Mouse (Mus musculus) liver, postnatal 0 days (tissue): Measurements from ENCODE around the gene Ulbp1. TPM values are rescaled to one million over a fixed set of nuclear protein-coding genes. Genes with fewer than 3 reads are reported as not detected.
"Not testable (repeated sequence)": the region's sequence is repeated elsewhere in the genome, so short reads cannot be mapped to it uniquely, and the experiment has no call there.

Experiments used
- ATAC-seq: fragments of 200-750 bp; cut with Nextera tagmentation; 2 replicates; pipeline ENCODE4 v1.8.0; 2017; ENCODE audit warnings: mild to moderate bottlenecking, moderate library complexity
- DNase-seq: peaks from one replicate; pipeline ENCODE4 v3.0.0-alpha.2; 2016
- H3K27ac ChIP-seq: fragments of 300-500 bp; sonication (generic); 2 replicates; pipeline ENCODE4 v1.5.1; 2014; ENCODE audit warnings: antibody characterized with exemption, moderate library complexity, mild to moderate bottlenecking, low read depth
- H3K27me3 ChIP-seq: fragments of 300-500 bp; sonication (generic); 2 replicates; pipeline ENCODE4 v1.6.1; 2014; ENCODE audit warnings: low read length, control low read depth, mixed read lengths; ENCODE audit not compliant: insufficient read depth
- H3K36me3 ChIP-seq: fragments of 300-500 bp; sonication (generic); replicated peaks from 2 replicates; pipeline ENCODE4 v1.6.1; 2014; ENCODE audit warnings: mild to moderate bottlenecking, control low read depth, low read length, moderate library complexity, mixed read lengths; ENCODE audit not compliant: insufficient read depth
- H3K4me1 ChIP-seq: fragments of 300-500 bp; sonication (generic); 2 replicates; pipeline ENCODE4 v1.6.1; 2014; ENCODE audit warnings: antibody characterized with exemption, mild to moderate bottlenecking, control low read depth; ENCODE audit not compliant: insufficient read depth
- H3K4me2 ChIP-seq: fragments of 300-500 bp; sonication (generic); 2 replicates; pipeline ENCODE4 v1.6.1; 2014; ENCODE audit warnings: low read depth, mild to moderate bottlenecking, low read length, moderate library complexity, mixed read lengths
- H3K4me3 ChIP-seq: fragments of 300-500 bp; sonication (generic); 2 replicates; pipeline ENCODE4 v1.5.1; 2014; ENCODE audit warnings: low read depth, low read length
- H3K9ac ChIP-seq: fragments of 300-500 bp; sonication (generic); replicated peaks from 2 replicates; pipeline ENCODE4 v1.6.1; 2014; ENCODE audit warnings: mild to moderate bottlenecking, moderate library complexity
- H3K9me3 ChIP-seq: fragments of 300-500 bp; sonication (generic); 2 replicates; pipeline ENCODE4 v1.6.1; 2016; ENCODE audit warnings: mild to moderate bottlenecking, control low read depth, low read length, mixed read lengths
- CTCF ChIP-seq: sonication (generic); IDR thresholded peaks from 2 replicates; pipeline ENCODE4 v1.5.1; 2016; ENCODE audit warnings: antibody characterized with exemption, low read depth
- EP300 ChIP-seq: IDR thresholded peaks from 2 replicates; pipeline ENCODE4 v1.6.1; 2016; ENCODE audit warnings: antibody characterized with exemption, low read depth, mild to moderate bottlenecking
- WGBS: fragments of 180-500 bp; shearing (Covaris S2); extraction: QIAGEN DNeasy Blood & Tissue Kit; methylation state at CpG from one replicate; pipeline ENCODE4 v1.1.7; 2014; ENCODE audit not compliant: insufficient replicate concordance; 5-methylcytosine and 5-hydroxymethylcytosine counted together
- polyA plus RNA-seq: library from polyadenylated mRNA; unstranded; fragments of >200 nt; fragmentation: Nextera tagmentation; extraction: Ambion mirVana; gene quantifications from 2 replicates; pipeline ENCODE4 v1.2.1, GENCODE M21; 2015

Gene Ulbp1
- polyA plus RNA-seq, 1 experiment from 2014 or later: 1.2 TPM

DNA sequence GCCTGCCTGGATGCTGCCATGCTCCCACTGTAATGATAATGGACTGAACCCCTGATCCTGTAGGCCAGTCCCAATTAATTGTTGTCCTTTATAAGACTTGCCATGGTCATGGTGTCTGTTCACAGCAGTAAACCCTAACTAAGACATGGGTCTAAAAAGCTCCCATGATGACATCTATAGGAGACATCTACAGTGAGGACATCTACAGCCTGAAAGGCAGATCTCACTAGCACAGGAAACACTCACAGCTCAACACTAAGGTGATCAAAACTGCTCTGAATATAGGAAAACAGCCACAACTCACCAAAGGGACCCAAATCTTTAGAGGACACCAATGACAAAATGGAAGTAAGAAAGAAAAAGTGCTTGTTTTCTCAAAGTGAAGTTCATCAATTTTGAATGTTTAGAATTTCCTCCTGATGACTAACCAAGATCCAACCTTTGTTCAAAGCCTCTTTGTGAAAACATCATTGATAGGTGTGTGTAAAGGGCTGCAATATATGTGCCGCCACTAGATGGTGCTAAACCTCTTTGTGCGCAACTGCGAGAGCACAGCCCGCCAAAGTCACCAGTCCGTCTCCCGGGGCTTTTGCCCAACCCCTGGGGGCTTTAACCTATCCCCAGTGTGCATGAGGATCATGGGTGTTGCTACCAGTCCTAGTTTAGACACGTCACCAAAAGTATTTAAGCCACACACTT, 3.6 kb downstream of the Ulbp1 start:
- H3K36me3 ChIP-seq, H3K27ac ChIP-seq, ATAC-seq, H3K4me1 ChIP-seq, H3K9ac ChIP-seq, H3K27me3 ChIP-seq, DNase-seq, H3K9me3 ChIP-seq: not testable (repeated sequence)
- peak overlapping the region; percentile 60; the same call in 1 of the 2 replicates for H3K4me2 ChIP-seq
- peak overlapping the region; percentile 29 for H3K4me3 ChIP-seq
- peak; percentile 73 for TF ChIP-seq CTCF
- WGBS: 2% methylated on average over 7 of the region's 7 CpGs

DNA sequence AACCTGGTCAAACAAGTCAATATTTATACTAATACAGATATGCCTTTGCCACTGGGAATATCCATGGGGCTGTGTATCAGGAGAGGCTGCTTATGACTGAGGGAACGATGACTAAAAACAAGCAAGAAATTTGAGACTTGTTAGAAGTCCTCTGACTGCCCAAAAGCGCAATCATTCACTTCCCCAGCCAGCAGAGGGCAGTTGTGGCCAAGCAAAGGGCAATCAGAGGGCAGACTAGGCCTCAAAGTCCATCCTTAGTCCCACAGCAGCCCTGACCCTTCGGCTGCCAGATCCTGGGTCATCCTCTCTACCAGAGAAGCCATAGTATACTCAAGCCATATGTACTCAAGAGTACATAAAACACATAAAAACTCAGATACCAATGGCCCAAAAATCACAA, 11.4 kb downstream of the Ulbp1 start:
- H3K27ac ChIP-seq: no peak overlapping the region
- H3K4me2 ChIP-seq: no peak overlapping the region
- no peak overlapping the region for H3K9ac ChIP-seq
- no peaks in the 10 kb centered on the region for H3K4me1 ChIP-seq
- H3K27me3 ChIP-seq: no peaks in the 10 kb centered on the region
- 56% methylated on average over 3 of the region's 3 CpGs for WGBS
- TF ChIP-seq CTCF (peak; percentile 35), EP300 (no peak)
- no peak overlapping the region for H3K4me3 ChIP-seq
- DNase-seq (peak; percentile 18), ATAC-seq (no peak)
- no peaks in the 10 kb centered on the region for H3K9me3 ChIP-seq
- H3K36me3 ChIP-seq: no peaks in the 10 kb centered on the region

DNA sequence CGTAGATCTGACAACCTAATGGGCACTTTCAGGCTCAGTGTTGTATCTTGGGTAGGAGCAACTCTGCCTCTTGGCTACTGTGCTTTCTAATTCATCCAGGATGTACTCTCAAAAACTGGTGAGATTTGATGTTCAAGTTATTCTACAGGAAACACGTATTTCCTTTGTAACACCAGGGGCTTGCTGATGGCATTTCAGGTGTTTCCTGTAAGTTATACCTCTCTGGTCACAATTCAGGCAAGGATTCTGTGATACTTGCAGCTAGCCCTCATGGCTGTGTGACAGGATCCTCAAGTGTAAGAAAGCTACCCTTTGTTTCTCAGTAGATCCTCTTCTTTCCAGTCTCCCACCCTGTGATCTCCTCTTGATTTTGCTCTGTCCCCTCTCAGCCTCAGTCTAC, 34.5 kb downstream of the Ulbp1 start:
- H3K27ac ChIP-seq: no peak overlapping the region
- TF ChIP-seq EP300 (no peak), CTCF (no peak)
- no peak overlapping the region for H3K4me2 ChIP-seq
- no peak overlapping the region for H3K4me3 ChIP-seq
- ATAC-seq (no peak), DNase-seq (no peak)
- H3K36me3 ChIP-seq: no peaks in the 10 kb centered on the region
- no peaks in the 10 kb centered on the region for H3K9me3 ChIP-seq
- H3K27me3 ChIP-seq: no peaks in the 10 kb centered on the region
- WGBS: 59% methylated on average over 2 of the region's 2 CpGs
- no peak overlapping the region for H3K9ac ChIP-seq
- no peaks in the 10 kb centered on the region for H3K4me1 ChIP-seq

DNA sequence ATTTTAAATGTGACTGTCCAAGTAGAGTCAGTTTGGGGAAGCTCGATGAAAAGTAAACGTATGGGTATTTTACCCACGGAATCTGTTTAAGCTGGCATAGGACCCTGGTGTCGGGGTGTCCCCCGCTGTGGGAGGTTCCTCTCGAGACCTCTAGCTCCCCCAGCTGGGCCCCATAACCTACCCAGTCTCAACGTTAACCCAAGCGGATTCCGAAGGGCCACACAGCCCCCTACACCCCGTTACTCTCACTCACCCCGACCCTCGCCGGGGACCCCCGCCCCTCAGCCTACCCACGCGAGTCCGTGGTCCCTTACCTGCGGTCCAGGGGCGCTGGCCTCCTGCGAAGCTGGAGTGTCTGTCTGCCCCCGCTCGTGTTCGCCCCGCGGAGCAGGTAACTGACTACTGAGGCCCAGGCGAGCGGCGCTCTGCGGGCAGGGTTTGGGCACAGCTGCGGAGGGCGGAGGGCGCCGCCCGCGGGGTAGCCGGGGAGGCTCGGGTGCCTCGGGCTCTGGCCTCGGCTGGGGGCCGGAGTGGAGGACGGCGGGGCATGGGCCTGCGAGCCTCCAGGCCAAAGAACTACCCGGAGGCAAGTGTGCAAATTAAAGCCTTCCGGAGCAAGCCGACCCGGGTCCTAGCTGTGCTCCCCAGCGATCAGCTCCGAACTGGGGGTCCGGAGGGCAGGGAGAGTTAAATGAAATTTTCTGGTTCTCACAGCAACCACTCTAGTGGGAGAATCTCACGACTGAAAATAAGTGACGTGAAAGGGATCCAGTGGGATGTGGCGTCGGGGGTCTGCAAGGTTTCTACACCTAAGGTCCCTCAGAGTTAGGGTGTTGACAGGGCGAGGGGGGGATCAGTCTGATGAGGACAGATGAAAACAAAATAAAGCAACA, 80.0 kb downstream of the Ulbp1 start:
- Histone ChIP-seq H3K4me1 (peaks cover 8% of the 10 kb centered on the region; the same call in 1 of the 2 replicates), H3K4me2 (peak overlapping the region; percentile 90), H3K9me3 (no peaks in the 10 kb centered on the region), H3K4me3 (peak overlapping the region; percentile 31), H3K27ac (no peak overlapping the region), H3K36me3 (no peaks in the 10 kb centered on the region), H3K27me3 (peaks cover 38% of the 10 kb centered on the region), H3K9ac (no peak overlapping the region)
- no peak for DNase-seq
- WGBS: 10% methylated on average over 55 of the region's 55 CpGs
- TF ChIP-seq EP300 (no peak), CTCF (no peak)
- ATAC-seq: no peak

DNA sequence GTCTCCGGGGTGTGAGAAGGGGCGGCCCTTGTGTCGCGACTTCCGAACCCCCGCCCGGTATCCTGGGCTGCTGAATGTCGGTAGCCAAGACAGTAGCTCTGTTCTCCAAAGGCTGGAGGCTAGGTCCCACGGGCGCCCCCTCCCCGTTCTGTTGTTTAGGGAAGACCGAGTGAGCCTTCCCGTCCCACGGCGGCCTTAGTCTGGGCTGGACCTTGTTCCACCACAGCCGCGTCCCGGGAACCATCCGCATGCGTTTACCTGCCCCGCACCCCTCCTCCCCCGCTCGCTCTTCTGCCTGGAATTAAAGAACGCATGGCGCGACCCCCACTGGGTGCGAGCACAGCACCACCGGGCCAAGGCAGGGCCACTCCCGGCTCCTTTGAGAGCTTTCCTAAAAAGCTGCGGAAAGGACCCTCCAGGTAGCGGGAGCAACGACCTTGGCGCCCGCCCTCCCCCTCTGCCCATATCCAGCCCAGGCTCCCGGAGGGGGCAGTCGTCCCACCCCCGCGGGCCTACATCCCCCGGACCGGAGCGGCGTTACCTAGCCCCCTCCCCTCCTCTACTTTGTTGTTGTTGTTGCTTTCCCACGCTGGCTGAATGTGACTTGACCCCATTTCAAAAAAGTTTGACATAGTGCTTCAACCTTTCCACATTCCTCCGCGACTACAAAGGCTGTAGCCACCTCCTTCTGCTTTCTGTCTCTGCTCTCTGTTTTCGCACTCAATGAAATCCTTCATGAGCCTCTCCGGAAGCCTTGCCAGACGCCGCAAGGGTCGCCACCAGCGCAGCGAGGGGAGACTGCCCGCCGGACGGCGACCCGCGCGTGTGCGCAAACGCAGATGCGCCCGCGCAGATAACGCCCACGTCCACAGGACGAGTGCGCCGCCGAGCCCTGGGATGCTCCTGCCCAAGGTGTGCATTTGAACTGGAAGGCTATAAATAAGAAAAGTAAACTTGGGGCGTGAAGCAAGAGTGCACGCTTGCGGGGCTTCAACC, 81.2 kb downstream of the Ulbp1 start:
- Histone ChIP-seq H3K27me3 (peaks cover 38% of the 10 kb centered on the region), H3K9me3 (no peaks in the 10 kb centered on the region), H3K9ac (no peak overlapping the region), H3K4me3 (peak overlapping the region; percentile 59), H3K36me3 (no peaks in the 10 kb centered on the region), H3K27ac (no peak overlapping the region), H3K4me1 (peaks cover 8% of the 10 kb centered on the region; the same call in 1 of the 2 replicates), H3K4me2 (peak overlapping the region; percentile 90)
- no peak for TF ChIP-seq CTCF
- no peak for TF ChIP-seq EP300
- WGBS: under 1% methylated on average over 73 of the region's 73 CpGs
- ATAC-seq (no peak), DNase-seq (peak; percentile 15)
